Mouse (Mus musculus): Measurements from ENCODE around the gene Clmn. TPM values are rescaled to one million over a fixed set of nuclear protein-coding genes. Genes with fewer than 3 reads are reported as not detected.

The Clmn gene
- polyA plus RNA-seq, 1 experiment: 4.7 TPM

DNA sequence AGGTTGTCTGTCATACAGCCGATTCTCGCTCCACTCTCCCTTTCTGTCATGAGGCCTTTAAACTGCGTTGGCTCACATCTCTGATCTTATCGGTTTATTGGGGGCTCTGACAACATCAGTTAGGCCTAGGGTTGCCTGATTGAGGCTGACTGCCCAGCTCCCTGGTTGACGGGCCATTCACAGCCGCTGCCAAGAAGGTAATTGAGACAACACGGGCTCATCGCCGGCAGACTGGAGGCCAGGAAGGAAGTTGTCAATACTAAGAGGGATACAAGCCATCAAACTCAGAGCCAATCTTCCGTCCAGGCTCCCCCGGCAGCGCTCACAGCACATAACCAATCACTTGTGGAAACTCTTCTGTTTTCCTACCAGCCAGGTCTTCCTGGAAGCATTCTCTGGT, 71.4 kb downstream of the Clmn start:
- DNase-seq (ENCODE audit: low read depth, low spot score): no peak
- WGBS: 51% methylated on average over 12 of the region's 12 CpGs

DNA sequence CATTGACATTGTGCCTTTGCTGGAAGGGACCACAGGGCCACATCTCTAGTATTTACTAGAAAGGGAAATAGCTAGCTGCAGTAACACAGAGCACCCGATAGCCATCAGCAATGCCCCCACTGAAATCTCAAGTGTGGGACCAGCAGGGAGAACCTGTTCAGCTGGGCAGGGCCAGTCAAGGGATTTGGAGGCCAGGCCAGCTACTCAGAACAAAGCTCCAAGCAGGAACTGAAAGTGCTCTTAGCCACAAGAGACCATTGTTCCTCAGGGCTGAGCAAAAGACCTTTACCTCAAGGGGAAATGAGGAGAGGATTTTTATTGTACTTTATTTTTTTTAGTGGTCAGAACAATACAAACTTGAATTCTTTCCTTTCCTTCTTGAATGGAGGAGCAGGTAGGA, 87.3 kb downstream of the Clmn start:
- DNase-seq (ENCODE audit: low read depth, low spot score): no peak
- WGBS: 20% methylated on average over 1 of the region's 1 CpGs

DNA sequence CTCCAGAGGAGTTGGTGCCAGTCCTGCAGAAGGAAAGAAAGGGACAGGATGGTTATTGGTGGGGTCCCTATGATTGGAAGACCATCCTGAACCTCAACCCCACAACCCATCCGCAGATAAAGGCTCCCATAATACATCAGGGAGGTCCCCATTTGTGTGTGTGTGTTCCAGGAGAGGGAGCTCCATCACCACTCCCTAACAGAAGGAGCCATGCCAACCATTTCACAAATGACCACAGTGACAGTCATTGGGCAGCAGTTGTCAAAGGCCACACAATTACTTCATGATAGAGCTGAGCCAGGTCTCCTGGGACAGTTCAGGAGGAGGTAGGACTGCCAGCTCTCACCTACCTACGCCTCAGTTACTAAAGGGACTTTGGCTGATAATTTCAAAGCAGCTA, 92.9 kb downstream of the Clmn start:
- WGBS: 84% methylated on average over 2 of the region's 2 CpGs
- DNase-seq (ENCODE audit: low read depth, low spot score): no peak

DNA sequence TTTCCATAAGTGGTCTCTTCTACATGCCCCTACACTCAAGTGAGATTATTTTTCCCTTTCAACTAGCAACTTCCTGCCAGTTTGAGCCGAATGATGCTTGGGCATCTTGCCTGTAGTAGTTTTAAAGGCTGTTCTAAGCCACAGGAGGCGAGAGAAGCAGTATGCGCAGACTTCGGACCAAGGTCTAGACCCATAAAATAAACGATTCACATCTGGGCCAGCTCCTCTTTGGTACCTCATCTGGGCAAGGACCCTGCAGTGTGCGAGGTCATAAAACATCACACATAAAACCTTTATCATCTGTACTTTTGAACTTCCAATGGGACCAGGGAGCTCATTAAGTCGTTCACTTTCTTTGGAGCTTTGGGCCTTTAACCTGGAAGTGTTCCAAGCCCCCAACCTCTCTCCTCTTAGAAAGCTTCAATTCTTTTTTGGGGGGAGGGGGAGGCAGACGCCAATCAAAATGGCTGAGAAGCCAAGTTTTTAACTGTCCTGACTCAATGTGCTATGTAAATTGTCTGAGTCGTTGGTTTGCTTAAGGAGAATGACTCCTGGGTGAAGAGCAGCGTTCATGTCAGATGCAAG, 95.6 kb downstream of the Clmn start:
- WGBS: 22% methylated on average over 10 of the region's 10 CpGs
- no peak for DNase-seq (ENCODE audit: low read depth, low spot score)

DNA sequence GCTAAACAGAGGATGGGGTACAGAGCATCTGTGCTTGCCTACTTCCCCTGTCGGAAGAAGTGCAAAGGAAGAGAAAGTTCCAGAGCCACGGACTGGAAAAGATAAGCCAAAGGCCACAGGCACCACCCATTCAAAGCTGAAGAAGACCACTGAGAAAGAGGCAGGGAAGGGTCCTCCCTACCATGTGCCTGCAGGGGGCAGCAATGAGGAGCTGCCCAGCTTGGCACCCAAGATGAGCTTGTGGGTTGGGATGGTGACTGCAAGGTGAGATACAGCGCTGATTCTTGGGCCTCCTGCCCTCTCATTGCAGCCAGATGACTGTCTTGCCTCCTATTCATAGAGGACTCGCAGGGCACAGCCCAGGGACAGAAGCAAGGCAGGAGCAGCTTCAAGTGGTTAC, 97.7 kb downstream of the Clmn start:
- DNase-seq (ENCODE audit: low read depth, low spot score): no peak
- 82% methylated on average over 4 of the region's 4 CpGs for WGBS

DNA sequence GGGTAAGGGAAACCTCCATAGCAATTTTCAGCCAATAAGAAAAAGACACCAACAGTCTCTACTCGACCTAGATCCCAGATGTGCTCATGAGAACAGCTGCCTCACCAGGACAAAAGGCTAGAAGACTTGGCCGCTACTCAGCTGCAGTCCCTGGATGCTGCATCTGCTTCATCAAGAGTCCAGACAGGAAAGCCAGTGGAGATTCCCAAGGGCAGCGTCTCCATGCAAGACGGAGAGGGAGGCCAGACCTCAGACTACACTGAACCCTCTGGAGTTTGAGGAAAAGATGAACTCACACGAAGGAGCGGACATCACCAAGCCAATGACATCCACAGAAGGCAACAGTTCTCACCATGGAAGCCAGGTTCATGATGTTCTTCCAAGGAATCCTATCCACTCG, 99.1 kb downstream of the Clmn start:
- WGBS: 75% methylated on average over 7 of the region's 7 CpGs
- no peak for DNase-seq (ENCODE audit: low read depth, low spot score)

DNA sequence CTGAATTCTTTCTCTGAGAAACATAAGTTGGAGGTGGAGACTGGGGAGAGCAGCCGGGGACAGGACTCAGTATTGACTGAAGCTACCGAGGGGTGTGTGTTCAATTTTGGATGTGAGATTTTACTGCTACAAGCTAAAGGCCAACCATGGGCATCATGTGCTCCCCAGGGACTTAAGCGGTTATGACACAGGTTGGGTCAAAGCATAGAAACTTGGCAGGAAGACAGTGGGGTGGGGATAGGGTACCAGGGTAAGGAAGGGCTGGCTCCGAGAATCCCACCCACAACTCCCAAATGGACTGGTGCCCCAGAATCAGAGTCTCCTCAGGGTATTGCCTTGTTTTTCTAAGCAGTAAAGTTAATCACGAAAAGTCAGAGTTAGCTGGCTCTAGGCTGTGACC, 99.8 kb downstream of the Clmn start:
- DNase-seq (ENCODE audit: low read depth, low spot score): no peak
- 47% methylated on average over 5 of the region's 5 CpGs for WGBS

DNA sequence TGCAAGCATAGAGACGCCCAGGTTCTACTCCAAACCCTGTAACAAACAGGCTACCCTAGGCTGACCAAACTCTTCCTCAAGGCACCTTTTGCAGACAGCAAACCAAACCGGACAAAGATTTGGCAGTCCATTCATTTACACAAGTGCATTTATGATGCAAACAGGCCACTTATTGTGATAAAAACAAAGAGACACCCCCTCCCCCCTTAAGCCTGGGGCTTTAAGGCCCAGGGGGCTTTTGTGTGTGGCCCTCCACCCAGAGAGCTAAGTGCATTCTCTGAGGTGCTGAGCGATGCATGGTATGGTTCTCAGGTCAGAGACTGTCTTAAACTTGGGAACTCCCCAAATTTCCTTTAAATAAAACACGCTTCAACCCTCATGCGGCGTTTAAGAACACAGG, 101.0 kb downstream of the Clmn start:
- 75% methylated on average over 6 of the region's 6 CpGs for WGBS
- no peak for DNase-seq (ENCODE audit: low read depth, low spot score)

DNA sequence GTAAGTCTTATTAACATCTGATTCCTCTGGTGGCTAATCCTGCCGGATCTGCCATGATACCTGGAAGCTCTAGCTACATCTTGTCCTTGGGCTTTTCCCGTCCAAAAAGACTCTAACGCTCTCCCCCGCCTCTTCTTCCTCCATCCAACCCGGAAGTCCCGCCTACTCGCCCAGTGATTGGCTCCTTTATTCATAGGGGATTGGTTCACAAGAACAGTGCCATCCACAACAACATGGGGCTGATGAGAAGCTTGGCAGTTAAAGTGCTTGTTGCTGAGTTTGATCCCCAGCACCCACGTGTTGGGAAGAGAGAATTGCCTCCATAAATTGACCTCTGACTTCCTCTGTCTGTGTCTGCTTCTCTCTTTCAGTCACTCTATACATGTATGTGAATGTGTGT, 103.5 kb downstream of the Clmn start:
- 79% methylated on average over 8 of the region's 8 CpGs for WGBS
- DNase-seq (ENCODE audit: low read depth, low spot score): no peak

DNA sequence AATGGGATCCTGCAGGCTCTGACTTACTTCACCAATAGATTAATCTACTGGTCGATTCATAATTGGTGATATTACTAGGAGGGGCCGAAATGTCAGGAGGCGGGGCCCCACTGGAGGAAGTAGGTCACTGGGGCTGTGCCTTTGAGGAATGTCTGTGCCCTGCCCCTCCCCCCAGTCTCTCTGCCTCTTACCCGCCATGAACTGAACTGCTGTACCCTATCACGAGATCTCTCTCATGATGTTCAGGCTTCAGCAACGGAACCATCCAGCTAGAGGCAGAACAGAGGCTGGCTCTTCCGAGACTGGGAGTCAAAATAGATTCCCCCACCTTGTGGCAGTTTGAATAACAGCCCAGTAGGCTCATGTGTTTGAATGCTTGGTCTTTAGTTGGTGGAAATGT, 106.8 kb downstream of the Clmn start:
- DNase-seq (ENCODE audit: low read depth, low spot score): no peak
- WGBS: 90% methylated on average over 7 of the region's 7 CpGs

DNA sequence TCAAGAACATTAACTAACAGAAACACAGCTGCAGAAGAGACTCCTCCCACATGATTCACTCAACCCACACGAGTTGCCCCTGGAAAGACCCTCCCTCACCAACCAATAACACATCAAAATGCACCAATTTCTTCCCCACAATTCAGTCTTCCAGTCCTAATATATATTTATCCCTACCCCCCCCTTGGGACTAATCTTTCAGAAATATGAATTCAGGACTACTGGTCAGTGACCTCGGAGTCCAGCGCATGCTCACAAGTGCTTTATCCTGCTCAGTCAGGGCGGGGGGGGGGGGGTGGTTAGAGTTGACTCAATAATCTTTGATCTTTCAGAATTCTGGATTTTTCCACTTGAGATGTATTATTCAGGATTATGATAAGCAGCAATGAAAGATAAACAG, 111.2 kb downstream of the Clmn start:
- no peak for DNase-seq (ENCODE audit: low read depth, low spot score)
- 49% methylated on average over 4 of the region's 4 CpGs for WGBS

DNA sequence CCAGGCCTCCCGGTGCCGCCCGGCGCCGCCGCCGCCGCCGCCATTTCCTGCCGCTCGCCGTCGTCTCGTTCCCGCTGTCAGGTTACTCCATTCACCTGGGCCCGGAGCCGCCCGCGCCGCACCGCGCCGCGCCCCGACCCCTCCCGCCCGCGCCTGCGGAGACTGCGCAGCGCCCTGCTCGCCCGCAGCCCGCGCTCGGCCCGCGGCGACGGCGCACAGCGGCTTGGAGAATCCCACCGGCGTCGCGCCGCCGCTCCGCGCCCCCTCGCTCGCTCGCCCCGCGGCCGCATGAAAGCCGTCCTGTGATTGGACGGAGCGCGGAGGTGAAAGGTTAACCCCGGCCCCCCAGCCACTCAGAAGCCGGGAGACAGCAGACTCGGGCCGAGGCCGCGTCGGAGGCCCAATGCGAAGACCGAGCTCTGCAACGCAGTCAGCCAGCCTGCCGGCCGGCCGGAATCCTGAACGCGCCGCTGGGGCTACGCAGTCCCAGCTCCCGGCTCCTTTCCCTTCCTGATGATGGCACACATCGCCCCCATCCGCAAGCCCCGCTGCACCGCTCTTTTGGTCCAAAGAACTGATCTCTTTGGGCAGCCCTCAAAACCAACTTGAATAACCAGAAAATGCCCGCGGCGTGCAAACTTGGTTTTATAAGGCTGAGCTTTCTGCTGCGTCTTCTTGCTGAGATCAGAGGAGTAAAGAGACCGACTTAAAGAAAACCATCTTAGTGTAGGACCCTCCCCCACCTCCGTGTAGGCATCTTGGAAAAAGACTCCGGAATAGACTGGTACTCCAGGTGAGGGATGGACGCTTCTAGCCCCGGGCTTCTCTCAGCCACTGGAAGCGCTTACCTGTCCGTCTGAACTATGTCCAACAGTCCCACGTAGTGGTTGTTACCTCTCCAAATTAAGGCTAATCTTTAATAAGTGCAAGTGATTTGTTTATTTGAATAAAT, 112.8 kb downstream of the Clmn start, which contains the start of gene Dicer1:
Gene Dicer1, minus strand, starts transcription at position 139 of the 952 bp plus-strand sequence.
- WGBS: under 1% methylated on average over 94 of the region's 94 CpGs
- DNase-seq (ENCODE audit: low read depth, low spot score): peak; percentile 71

DNA sequence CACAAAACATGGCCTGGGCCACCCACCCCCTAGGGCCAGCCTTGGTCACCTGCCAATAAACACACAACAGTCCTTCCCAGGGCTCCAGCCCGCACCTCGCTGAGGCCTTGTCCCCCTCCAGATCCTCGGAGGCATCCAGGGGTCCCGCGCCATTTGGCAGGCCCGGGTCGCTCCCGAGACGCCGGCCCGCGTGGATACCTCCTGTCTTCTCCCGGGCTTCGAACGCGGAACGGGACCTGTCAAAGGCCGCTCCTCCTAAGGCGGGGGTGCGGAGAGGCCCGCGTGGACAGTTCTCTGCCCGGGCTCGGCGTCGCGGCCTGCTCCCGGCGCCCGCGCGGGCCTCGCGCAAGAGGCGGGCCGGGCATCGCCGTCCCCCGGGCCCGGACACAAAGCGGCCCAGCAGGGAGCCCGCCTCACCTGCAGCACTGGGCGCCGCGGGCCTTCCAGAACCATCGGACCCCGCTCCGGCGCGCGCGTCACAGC, 113.5 kb downstream of the Clmn start:
- under 1% methylated on average over 52 of the region's 52 CpGs for WGBS
- DNase-seq (ENCODE audit: low read depth, low spot score): no peak

DNA sequence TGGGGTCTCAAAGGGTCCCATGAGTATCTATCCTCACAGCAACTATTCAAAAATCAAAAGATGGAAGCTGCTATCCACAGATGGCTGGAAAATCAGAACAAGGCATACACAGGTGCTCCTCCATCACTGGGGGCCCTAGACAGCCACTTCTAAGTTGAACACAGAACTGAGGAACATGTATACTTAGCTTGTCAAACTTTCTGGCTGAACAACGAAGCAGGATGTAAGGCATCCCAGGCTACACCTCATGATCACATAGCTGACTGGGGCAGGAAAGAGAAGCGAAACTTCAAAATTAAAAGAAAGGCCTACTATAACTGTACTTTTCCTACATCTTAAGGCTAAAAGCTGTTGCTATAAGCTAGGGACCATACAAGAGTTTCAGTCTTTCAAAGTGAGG, 115.9 kb downstream of the Clmn start:
- WGBS: 67% methylated on average over 2 of the region's 2 CpGs
- no peak for DNase-seq (ENCODE audit: low read depth, low spot score)

DNA sequence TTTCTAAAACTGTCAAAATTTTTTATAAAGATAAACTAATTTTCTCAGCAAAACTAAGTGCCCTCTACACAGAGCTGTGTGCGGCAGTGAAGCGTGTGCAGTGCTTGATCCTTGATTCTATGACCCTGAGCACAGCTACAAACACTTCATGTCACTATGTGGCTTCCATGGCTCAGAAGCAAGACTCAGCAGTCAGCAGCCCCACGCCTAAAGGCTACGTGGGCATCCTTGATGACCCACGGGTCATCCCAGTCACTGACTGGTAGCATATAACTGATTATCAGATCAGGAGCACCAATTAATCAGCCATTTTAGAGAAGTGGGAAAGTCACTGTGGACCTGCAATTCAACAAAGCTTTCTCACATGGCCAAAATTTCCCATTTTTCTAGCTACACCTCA, 117.6 kb downstream of the Clmn start:
- 86% methylated on average over 5 of the region's 5 CpGs for WGBS
- DNase-seq (ENCODE audit: low read depth, low spot score): no peak

DNA sequence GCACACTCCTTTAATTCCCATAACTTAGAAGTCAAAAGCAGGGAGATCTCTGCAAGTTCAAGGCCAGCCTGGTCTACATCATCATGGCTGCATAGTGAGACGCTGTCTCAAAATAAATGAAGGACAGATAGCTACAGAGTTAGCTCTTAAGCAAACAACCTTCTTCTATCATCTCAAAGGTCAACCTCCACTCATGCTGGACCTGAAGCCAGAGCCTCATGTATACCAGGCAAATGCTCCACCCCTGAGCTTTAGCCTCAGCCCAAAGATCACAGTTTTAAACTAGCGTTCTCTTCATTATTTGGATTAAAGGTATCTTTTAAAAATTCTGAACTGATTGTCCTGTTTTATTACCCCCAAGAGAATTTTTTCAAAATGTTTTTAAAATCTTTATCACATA, 118.3 kb downstream of the Clmn start:
- no peak for DNase-seq (ENCODE audit: low read depth, low spot score)

DNA sequence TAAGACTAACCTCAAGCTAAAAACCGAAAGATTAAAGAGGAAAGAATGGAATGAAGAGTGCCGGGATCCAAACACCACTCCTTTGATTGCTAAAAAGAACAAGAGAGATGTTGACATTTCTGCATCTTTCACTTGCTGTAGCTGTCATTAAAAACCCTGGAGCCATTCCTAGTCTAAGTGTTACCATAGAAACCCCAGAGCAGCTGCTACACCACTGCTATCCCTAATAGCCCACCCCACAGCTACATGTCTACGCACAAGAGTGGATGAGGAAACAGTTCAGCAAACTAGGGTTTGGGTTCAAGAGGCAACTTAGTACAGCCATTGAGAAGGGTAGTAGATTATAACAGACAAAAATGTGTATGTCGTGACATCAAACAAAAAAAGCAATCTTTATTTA, 121.2 kb downstream of the Clmn start:
- WGBS: 78% methylated on average over 4 of the region's 4 CpGs
- DNase-seq (ENCODE audit: low read depth, low spot score): no peak

More for the DNA sequence above, 118.3 kb downstream of the Clmn start:
- 44% methylated on average over 2 of the region's 2 CpGs for WGBS

DNA sequence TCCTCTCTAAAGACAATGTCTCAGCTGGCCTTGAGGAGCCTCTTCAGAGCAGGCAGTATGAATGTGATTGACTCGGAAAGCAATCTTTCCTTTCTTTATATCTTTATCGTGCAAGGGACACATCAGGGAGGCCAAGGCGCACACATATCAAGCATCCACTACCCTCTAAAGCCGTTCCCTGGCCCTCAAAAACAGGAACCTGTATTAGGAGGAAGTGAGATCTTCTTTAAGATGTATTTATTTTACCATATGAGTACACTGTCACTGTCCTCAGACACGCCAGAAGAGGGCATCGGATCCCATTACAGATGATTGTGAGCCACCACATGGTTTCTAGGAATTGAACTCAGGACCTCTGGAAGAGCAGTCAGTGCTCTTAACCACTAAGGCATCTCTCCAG, 122.6 kb downstream of the Clmn start:
- no peak for DNase-seq (ENCODE audit: low read depth, low spot score)
- 68% methylated on average over 6 of the region's 6 CpGs for whole genome bisulfite sequencing

DNA sequence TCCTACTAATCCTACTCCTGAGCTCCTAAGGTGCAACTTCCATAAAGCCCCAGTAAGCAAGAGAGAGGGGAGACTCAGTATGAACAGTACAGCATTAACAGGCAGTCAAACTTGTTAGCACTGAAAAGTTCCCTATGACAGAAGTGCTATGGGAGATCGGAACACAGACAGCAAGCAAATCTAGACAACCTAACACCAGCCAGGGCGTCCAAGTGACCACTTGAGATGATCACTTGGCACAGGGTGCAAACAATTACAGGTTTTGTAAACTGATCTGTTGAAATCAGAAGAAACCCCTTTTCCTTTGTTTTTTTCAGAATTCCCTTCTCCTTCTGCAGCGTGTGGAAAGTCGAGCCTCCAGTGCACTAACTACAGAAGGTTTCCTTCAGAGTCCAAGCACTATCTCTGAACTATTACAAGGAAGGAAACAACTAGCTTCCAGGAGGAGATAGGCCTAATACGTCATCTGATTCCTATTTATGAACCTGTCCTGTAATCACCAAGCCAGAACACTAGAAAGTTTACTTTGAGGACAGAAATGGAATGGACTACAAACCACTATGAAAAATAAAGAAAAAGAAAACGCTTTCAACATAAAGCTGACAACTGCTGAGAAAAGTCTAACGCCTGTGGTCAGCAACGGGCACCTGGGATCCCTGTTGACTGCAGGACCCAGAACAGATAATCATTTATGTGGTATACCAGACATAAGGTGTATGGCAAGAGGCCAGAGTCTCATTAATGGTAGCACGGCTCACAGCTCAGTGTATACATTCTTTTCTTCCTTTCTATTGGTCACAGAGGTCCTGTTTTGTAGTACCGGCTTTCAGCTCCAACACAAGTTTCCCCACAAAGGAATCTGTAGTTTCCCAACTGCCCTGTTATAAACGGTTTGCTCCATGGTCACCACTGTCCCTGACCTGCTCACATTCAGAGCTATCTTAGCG, 123.8 kb downstream of the Clmn start:
- DNase-seq (ENCODE audit: low read depth, low spot score): no peak
- WGBS: 69% methylated on average over 12 of the region's 12 CpGs

DNA sequence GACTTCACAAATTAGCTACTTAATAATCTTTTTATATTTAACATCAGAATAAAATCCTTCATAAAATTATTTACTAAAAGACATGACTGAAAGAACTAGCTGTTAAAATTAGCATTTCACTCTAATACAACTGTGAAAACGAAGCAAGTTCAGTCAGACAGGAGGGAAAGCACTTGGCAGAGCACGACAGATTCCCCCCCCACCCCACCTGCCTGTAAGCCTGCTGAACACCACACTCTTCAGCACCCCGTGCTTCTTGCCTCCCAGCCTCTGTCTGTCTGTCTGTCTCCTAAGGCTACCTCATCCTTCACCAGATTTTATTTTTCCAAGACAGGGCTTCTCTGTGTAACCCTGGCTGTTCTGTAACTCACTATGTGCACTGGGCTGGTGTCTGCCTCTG, 125.9 kb downstream of the Clmn start:
- no peak for DNase-seq (ENCODE audit: low read depth, low spot score)
- WGBS: 64% methylated on average over 3 of the region's 3 CpGs

All from large intestine, adult 2 months (tissue).